Mouse (Mus musculus) heart, postnatal 0 days (tissue): Measurements from ENCODE around the gene Pde4dip.

Experiments used
- CTCF ChIP-seq: IDR thresholded peaks from 2 replicates; pipeline ENCODE4 v1.5.1; 2016; ENCODE audit warnings: antibody characterized with exemption, control low read depth, low read depth
- EP300 ChIP-seq: IDR thresholded peaks from 2 replicates; pipeline ENCODE4 v1.6.1; 2016; ENCODE audit warnings: antibody characterized with exemption, low read depth

- TF ChIP-seq EP300 (no peak), CTCF (no peak)
Observed at GRCm38 (mm10) chr3:97844163-97844820, 44.2 kb downstream of the Pde4dip start.
